Mouse (Mus musculus) layer of hippocampus, postnatal 14 days (tissue): Measurements from ENCODE around the gene Perp. TPM values are rescaled to one million over a fixed set of nuclear protein-coding genes. Genes with fewer than 3 reads are reported as not detected.

Experiments used
- DNase-seq, 2 experiments: peaks; one replicate each; pipeline ENCODE4 v3.0.0; 2021 to 2022; ENCODE audit warnings: low spot score in 2 of 2, mixed read lengths in 1 of 2
- total RNA-seq, 2 experiments: library from RNA; stranded (reverse); gene quantifications; 2 replicates each; pipeline ENCODE4 v1.2.3; 2021

The Perp gene
- total RNA-seq, 2 experiments from 2014 or later, result 3.6 to 6.0 TPM

- no peak for DNase-seq
Observed at GRCm38 (mm10) chr10:18861418-18861817, 16.6 kb downstream of the Perp start.

GRCm38 (mm10) chr10:18863332-18863731 lies 18.5 kb downstream of the Perp start:
- DNase-seq, result no peak

GRCm38 (mm10) chr10:18864753-18865152 lies 19.9 kb downstream of the Perp start:
- no peak for DNase-seq

- no peak for DNase-seq
Observed at GRCm38 (mm10) chr10:18870990-18871389, 26.2 kb downstream of the Perp start.

GRCm38 (mm10) chr10:18876211-18876610 lies 31.4 kb downstream of the Perp start:
- peak in 1 of 2 experiments; percentile 9 for DNase-seq

GRCm38 (mm10) chr10:18878111-18878510 lies 33.3 kb downstream of the Perp start:
- no peak for DNase-seq

GRCm38 (mm10) chr10:18879160-18879559 lies 34.3 kb downstream of the Perp start:
- DNase-seq, result no peak

- DNase-seq, result no peak
Observed at GRCm38 (mm10) chr10:18879690-18880089, 34.9 kb downstream of the Perp start.

- DNase-seq, result no peak
Observed at GRCm38 (mm10) chr10:18882190-18882589, 37.4 kb downstream of the Perp start.

- peak in 1 of 2 experiments; percentile 37 for DNase-seq
Observed at GRCm38 (mm10) chr10:18886918-18887625, 42.3 kb downstream of the Perp start.

- DNase-seq, result no peak
Observed at GRCm38 (mm10) chr10:18888751-18889150, 43.9 kb downstream of the Perp start.

GRCm38 (mm10) chr10:18889255-18889654 lies 44.4 kb downstream of the Perp start:
- no peak for DNase-seq

GRCm38 (mm10) chr10:18891110-18891509 lies 46.3 kb downstream of the Perp start:
- DNase-seq, result no peak

GRCm38 (mm10) chr10:18892102-18892501 lies 47.3 kb downstream of the Perp start:
- no peak for DNase-seq

- DNase-seq, result no peak
Observed at GRCm38 (mm10) chr10:18894259-18895166, 49.7 kb downstream of the Perp start.

GRCm38 (mm10) chr10:18904108-18904507 lies 59.3 kb downstream of the Perp start:
- DNase-seq, result peak; percentile 24 to 30

Other genes with a start within 250 kb of the Perp start
- 10 to 100 TPM; 83.5 to 90.3 TPM for gene Arfgef3, start 101.1 kb upstream of the Perp start, total RNA-seq
- not detected for gene Gm4922, start 58.2 kb upstream of the Perp start, total RNA-seq
- 1 to 10 TPM; 4.5 to 4.6 TPM for gene Tnfaip3, start 170.6 kb downstream of the Perp start, total RNA-seq